Mouse (Mus musculus) kidney, postnatal 0 days (tissue): ENCODE measurements around the gene Cdh4. TPM values are rescaled to one million over a fixed set of nuclear protein-coding genes. Genes with fewer than 3 reads are reported as not detected.

Experiments
- ATAC-seq: fragments of 200-750 bp; cut with Nextera tagmentation; replicated peaks from 2 replicates; pipeline ENCODE4 v1.8.0; 2017; ENCODE audit warnings: low read depth, moderate number of reproducible peaks, moderate TSS enrichment, moderate library complexity; ENCODE audit not compliant: low FRiP score
- DNase-seq: peaks from one replicate; pipeline ENCODE4 v3.0.0-alpha.2; 2016; ENCODE audit warnings: low spot score
- H3K27ac ChIP-seq: fragments of 300-500 bp; sonication (generic); 2 replicates; pipeline ENCODE4 v1.5.1; 2014; ENCODE audit warnings: mild to moderate bottlenecking
- H3K27me3 ChIP-seq: fragments of 300-500 bp; sonication (generic); 2 replicates; pipeline ENCODE4 v1.6.1; 2014; ENCODE audit warnings: low read length, mixed read lengths; ENCODE audit not compliant: insufficient read depth
- H3K36me3 ChIP-seq: fragments of 300-500 bp; sonication (generic); 2 replicates; pipeline ENCODE4 v1.6.1; 2014; ENCODE audit warnings: low read length, mixed read lengths; ENCODE audit not compliant: insufficient read depth
- H3K4me1 ChIP-seq: fragments of 300-500 bp; sonication (generic); replicated peaks from 2 replicates; pipeline ENCODE4 v1.6.1; 2014; ENCODE audit warnings: antibody characterized with exemption, low read length, mixed read lengths; ENCODE audit not compliant: insufficient read depth
- H3K4me2 ChIP-seq: fragments of 300-500 bp; sonication (generic); 2 replicates; pipeline ENCODE4 v1.6.1; 2014; ENCODE audit warnings: mild to moderate bottlenecking, low read length, moderate library complexity, mixed read lengths
- H3K4me3 ChIP-seq: fragments of 300-500 bp; sonication (generic); replicated peaks from 2 replicates; pipeline ENCODE4 v1.5.1; 2014; ENCODE audit warnings: low read depth, low read length
- H3K9ac ChIP-seq: fragments of 300-500 bp; sonication (generic); 2 replicates; pipeline ENCODE4 v1.6.1; 2014; ENCODE audit warnings: low read depth, low read length
- H3K9me3 ChIP-seq: fragments of 300-500 bp; sonication (generic); replicated peaks from 2 replicates; pipeline ENCODE4 v1.6.1; 2016; ENCODE audit warnings: low read length, inconsistent platforms, mixed read lengths
- CTCF ChIP-seq: IDR thresholded peaks from 2 replicates; pipeline ENCODE4 v1.5.1; 2016; ENCODE audit warnings: antibody characterized with exemption, low read depth, mild to moderate bottlenecking, moderate library complexity
- WGBS: fragments of 180-500 bp; shearing (Covaris S2); extraction: QIAGEN DNeasy Blood & Tissue Kit; methylation state at CpG from one replicate; pipeline ENCODE4 v1.1.7; 2014; 5-methylcytosine and 5-hydroxymethylcytosine counted together
- polyA plus RNA-seq: library from polyadenylated mRNA; unstranded; fragments of >200 nt; fragmentation: Nextera tagmentation; extraction: Ambion mirVana; gene quantifications from 2 replicates; pipeline ENCODE4 v1.2.1, GENCODE M21; 2015

Gene Cdh4
- polyA plus RNA-seq, 1 experiment from 2014 or later = 11.5 TPM

GRCm38 (mm10) chr2:179945051-179945450 is 502.8 kb downstream of the Cdh4 start:
- no peaks in the 10 kb centered on the region for H3K9me3 ChIP-seq
- no peaks in the 10 kb centered on the region for H3K36me3 ChIP-seq
- TF ChIP-seq CTCF = no peak
- H3K27me3 ChIP-seq = no peaks in the 10 kb centered on the region
- H3K4me1 ChIP-seq = peaks cover 13% of the 10 kb centered on the region
- no peak overlapping the region for H3K4me2 ChIP-seq
- no peak overlapping the region for H3K27ac ChIP-seq
- H3K4me3 ChIP-seq = no peak overlapping the region
- DNase-seq = peak; percentile 14
- no peak overlapping the region for H3K9ac ChIP-seq
- ATAC-seq = no peak
- WGBS = 48% methylated on average over 4 of the region's 4 CpGs

DNA sequence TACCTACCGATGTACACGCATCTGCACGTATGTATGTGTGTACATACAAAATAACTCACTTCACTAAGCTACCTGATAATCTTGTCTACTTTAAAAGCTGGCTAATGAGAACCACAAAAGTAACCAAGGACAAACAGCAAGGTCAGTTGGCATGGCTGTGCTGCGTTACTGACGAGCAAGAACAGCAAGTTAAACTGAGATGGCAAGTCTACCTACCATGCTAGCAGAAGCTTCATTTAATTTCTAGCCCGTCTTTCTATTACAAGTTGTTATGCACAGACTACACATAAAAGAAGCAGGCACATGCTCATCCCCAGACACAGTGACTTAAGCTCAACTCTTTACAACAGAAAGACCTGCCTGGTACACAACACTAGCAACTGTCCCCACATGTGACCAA is 504.3 kb downstream of the Cdh4 start:
- H3K9me3 ChIP-seq = no peaks in the 10 kb centered on the region
- no peak overlapping the region for H3K4me3 ChIP-seq
- no peak overlapping the region for H3K27ac ChIP-seq
- H3K9ac ChIP-seq = no peak overlapping the region
- ATAC-seq (no peak), DNase-seq (no peak)
- WGBS = 88% methylated on average over 6 of the region's 6 CpGs
- H3K27me3 ChIP-seq = no peaks in the 10 kb centered on the region
- H3K36me3 ChIP-seq = no peaks in the 10 kb centered on the region
- no peak for TF ChIP-seq CTCF
- no peak overlapping the region for H3K4me2 ChIP-seq
- peaks cover 10% of the 10 kb centered on the region for H3K4me1 ChIP-seq

GRCm38 (mm10) chr2:179947607-179948006 is 505.4 kb downstream of the Cdh4 start:
- H3K36me3 ChIP-seq = no peaks in the 10 kb centered on the region
- peaks cover 10% of the 10 kb centered on the region for H3K4me1 ChIP-seq
- H3K27me3 ChIP-seq = no peaks in the 10 kb centered on the region
- peak; percentile 19 for DNase-seq
- no peak for TF ChIP-seq CTCF
- H3K9me3 ChIP-seq = no peaks in the 10 kb centered on the region
- no peak overlapping the region for H3K9ac ChIP-seq
- H3K4me3 ChIP-seq = no peak overlapping the region
- WGBS = 36% methylated on average over 5 of the region's 5 CpGs
- ATAC-seq = no peak
- no peak overlapping the region for H3K4me2 ChIP-seq
- peak overlapping the region; percentile 42; the same call in 1 of the 2 replicates for H3K27ac ChIP-seq

DNA sequence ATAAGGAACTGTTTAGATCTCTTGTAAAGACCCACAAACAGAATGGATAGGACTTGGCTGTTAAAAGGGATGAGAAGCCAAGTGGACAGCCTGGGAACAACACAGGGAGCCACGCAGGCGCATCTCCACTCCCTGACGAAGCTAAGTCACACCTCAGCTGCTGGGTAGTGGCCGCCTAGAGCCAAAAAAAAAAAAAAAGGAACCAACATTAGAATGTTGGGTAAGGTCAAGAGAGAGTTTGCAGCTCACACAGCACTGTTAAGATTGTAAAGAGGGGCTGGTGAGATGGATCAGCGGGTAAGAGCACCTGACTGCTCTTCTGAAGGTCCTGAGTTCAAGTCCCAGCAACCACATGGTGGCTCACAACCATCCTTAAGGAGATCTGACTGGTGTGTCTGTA is 506.6 kb downstream of the Cdh4 start:
- H3K27ac ChIP-seq = no peak overlapping the region
- WGBS = 76% methylated on average over 5 of the region's 5 CpGs
- H3K27me3 ChIP-seq = no peaks in the 10 kb centered on the region
- no peak overlapping the region for H3K9ac ChIP-seq
- no peak overlapping the region for H3K4me3 ChIP-seq
- no peaks in the 10 kb centered on the region for H3K9me3 ChIP-seq
- no peak for DNase-seq
- no peak overlapping the region for H3K4me2 ChIP-seq
- peaks cover 10% of the 10 kb centered on the region for H3K4me1 ChIP-seq
- ATAC-seq = no peak
- no peak for TF ChIP-seq CTCF
- H3K36me3 ChIP-seq = no peaks in the 10 kb centered on the region
